Mouse (Mus musculus): Measurements from ENCODE around the gene U2af2. TPM values are rescaled to one million over a fixed set of nuclear protein-coding genes. Genes with fewer than 3 reads are reported as not detected.

The U2af2 gene
- polyA plus RNA-seq, 1 experiment from 2014 or later, result 112 TPM

DNA sequence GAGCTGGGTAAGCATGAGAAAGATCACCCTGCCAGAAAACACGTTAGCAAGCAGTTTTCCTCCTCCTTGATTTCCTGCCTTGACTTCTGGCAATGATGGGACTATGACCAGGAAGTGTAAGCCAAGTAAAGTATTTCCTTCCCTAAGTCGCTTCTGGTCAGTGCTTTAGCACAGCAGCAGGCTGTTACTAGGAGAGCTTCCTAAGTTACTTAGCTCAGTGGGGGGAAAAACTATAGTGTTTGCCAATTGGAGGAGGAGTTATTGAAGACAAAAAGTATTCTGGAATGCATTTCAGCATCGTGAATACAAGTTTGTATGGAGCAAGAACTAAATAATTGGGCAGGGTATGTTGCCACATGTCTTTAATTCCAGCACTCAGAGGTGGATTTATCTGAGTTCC is 50.8 kb downstream of the U2af2 start:
- Histone ChIP-seq H3K9ac (ENCODE audit: low read depth, low read length) (no peak overlapping the region), H3K36me3 (ENCODE audit: control insufficient read depth, insufficient read depth, low read length) (no peaks in the 10 kb centered on the region), H3K9me3 (ENCODE audit: control insufficient read depth, low read length) (no peaks in the 10 kb centered on the region), H3K4me1 (ENCODE audit: control insufficient read depth, insufficient read depth, low read length) (no peaks in the 10 kb centered on the region), H3K4me2 (ENCODE audit: low read depth, low read length) (no peak overlapping the region), H3K27me3 (replicated peaks; ENCODE audit: control insufficient read depth, insufficient read depth, low read length) (no peaks in the 10 kb centered on the region), H3K4me3 (ENCODE audit: low read length) (no peak overlapping the region), H3K27ac (ENCODE audit: low read length) (no peak overlapping the region)
- WGBS, result 39% methylated on average over 3 of the region's 3 CpGs
- no peak for ATAC-seq

DNA sequence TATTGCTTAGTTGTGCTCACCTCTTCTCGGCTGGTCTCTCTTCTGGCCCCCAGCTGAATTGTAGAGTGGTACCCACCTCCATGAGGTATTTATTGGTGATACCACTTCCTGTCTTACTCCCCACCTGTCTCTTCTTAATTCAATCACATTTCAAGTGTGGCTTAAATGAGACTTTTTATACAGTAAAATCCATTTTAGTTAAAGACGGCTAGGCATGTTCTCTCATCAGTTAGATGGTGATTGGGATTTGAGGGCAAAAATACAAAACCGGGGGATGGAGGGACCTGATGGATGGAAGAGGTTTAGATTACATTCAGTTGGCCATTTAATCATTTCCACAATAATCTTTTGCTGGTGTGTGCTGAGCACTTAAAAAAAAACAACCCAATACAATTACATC is 54.9 kb downstream of the U2af2 start, which contains the start of gene Rfpl4:
Rfpl4 (minus strand) TSS at position 101 of the 400 bp plus-strand sequence.
- no peak within 1 kb of the TSS for H3K4me3 ChIP-seq (ENCODE audit: low read length)
- H3K4me2 ChIP-seq (ENCODE audit: low read depth, low read length), result no peak within 1 kb of the TSS
- no peaks in the 10 kb centered on the region for H3K4me1 ChIP-seq (ENCODE audit: control insufficient read depth, insufficient read depth, low read length)
- H3K27ac ChIP-seq (ENCODE audit: low read length), result no peak within 1 kb of the TSS
- no peak for ATAC-seq
- 86% methylated on average over 3 of the region's 3 CpGs for WGBS
- no peaks in the 10 kb centered on the region for H3K27me3 ChIP-seq (replicated peaks; ENCODE audit: control insufficient read depth, insufficient read depth, low read length)
- no peak within 1 kb of the TSS for H3K9ac ChIP-seq (ENCODE audit: low read depth, low read length)
- no peaks in the 10 kb centered on the region for H3K36me3 ChIP-seq (ENCODE audit: control insufficient read depth, insufficient read depth, low read length)
- H3K9me3 ChIP-seq (ENCODE audit: control insufficient read depth, low read length), result no peaks in the 10 kb centered on the region

DNA sequence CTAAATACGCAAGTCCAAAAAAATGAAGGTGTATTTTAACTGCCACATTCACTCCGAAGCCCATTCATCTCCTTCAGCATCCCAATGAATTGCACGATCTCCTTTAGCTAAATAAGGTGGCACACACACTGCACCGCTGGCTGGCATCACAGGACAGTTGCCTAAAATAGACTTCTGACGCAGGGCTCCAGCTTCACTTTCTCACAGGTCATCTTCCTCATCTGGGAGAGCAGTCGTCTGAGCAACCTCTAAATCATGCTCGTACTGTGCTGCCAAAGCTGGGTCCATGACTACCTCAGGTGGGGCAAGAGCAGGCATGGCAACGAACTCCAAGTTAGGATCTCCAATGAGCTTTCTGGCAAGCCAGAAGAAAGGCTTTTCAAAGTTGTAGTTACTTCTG is 63.1 kb downstream of the U2af2 start:
- Histone ChIP-seq H3K4me3 (ENCODE audit: low read length) (no peak overlapping the region), H3K4me2 (ENCODE audit: low read depth, low read length) (no peak overlapping the region)

DNA sequence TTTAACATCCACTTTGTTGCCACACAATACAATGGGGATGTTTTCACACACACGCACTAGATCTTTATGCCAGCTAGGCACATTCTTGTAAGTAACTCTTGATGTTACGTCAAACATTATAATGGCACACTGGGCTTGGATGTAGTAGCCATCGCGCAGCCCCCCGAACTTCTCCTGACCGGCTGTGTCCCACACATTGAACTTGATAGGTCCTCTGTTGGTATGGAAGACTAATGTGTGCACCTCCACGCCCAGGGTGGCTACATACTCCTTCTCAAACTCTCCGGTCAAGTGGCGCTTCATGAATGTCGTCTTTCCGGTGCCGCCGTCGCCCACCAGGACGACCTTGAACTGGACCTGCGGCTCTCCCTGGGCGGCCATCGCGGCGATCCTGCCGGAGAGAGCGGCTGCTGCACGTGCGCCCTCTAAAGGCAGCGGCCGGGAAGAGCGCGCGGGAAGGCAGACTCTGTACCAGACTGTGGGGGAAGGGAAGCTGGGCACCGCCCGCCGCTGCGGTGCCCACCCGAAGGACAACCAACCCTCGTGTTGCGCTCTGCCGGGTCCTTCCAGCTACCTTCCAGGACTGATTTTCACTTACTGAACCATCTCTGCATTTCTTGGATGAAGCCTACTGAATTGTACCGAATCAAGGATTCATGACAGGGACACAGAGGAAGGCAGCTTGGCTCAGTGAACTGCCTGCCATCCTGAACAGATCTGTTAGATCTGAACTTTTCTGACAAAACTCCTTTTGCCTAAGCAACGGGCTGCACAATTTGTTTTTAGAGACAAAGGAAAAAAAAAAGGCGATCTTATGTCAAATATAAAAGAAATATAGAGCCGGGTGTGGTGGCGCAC is 63.8 kb downstream of the U2af2 start, which contains the start of gene Rasl2-9:
Rasl2-9 (minus strand) TSS at position 402 of the 858 bp plus-strand sequence.
- H3K27me3 ChIP-seq (replicated peaks; ENCODE audit: control insufficient read depth, insufficient read depth, low read length), result no peaks in the 10 kb centered on the region
- peak within 1 kb of the TSS; percentile 67 for H3K9ac ChIP-seq (ENCODE audit: low read depth, low read length)
- ATAC-seq, result peak; percentile 96
- no peaks in the 10 kb centered on the region for H3K9me3 ChIP-seq (ENCODE audit: control insufficient read depth, low read length)
- H3K27ac ChIP-seq (ENCODE audit: low read length), result no peak within 1 kb of the TSS
- 0 out of 2 replicates have a peak, but pooled peaks cover 3% of the 10 kb centered on the region for H3K4me1 ChIP-seq (ENCODE audit: control insufficient read depth, insufficient read depth, low read length)
- WGBS, result 18% methylated on average over 42 of the region's 42 CpGs
- peak within 1 kb of the TSS; percentile 42 for H3K4me3 ChIP-seq (ENCODE audit: low read length)
- no peaks in the 10 kb centered on the region for H3K36me3 ChIP-seq (ENCODE audit: control insufficient read depth, insufficient read depth, low read length)
- peak within 1 kb of the TSS; percentile 75 for H3K4me2 ChIP-seq (ENCODE audit: low read depth, low read length)

More for the DNA sequence above, 63.1 kb downstream of the U2af2 start:
- WGBS, result 91% methylated on average over 8 of the region's 8 CpGs
- H3K27ac ChIP-seq (ENCODE audit: low read length), result no peak overlapping the region
- H3K9ac ChIP-seq (ENCODE audit: low read depth, low read length), result no peak overlapping the region
- ATAC-seq, result no peak
- H3K9me3 ChIP-seq (ENCODE audit: control insufficient read depth, low read length), result no peaks in the 10 kb centered on the region
- H3K4me1 ChIP-seq (ENCODE audit: control insufficient read depth, insufficient read depth, low read length), result 0 out of 2 replicates have a peak, but pooled peaks cover 3% of the 10 kb centered on the region
- no peaks in the 10 kb centered on the region for H3K27me3 ChIP-seq (replicated peaks; ENCODE audit: control insufficient read depth, insufficient read depth, low read length)
- no peaks in the 10 kb centered on the region for H3K36me3 ChIP-seq (ENCODE audit: control insufficient read depth, insufficient read depth, low read length)

Small RNAs within 50 kb of the gene (microRNA-seq; reads per million reads assigned to microRNA genes)
- not detected for gene Gm26217

Other genes starting within 250 kb of the U2af2 start
- 238 and 256 TPM in 2 replicates for gene Ube2s, start 249.6 kb upstream of the U2af2 start, polyA plus RNA-seq (2015; fragmentation: Nextera tagmentation; extraction: Ambion mirVana)
- 0.12 and 0.15 TPM in 2 replicates for gene Shisa7, start 217.4 kb upstream of the U2af2 start, polyA plus RNA-seq (2015; fragmentation: Nextera tagmentation; extraction: Ambion mirVana)
- 17.8 and 22.9 TPM in 2 replicates for gene Isoc2b, start 191.9 kb upstream of the U2af2 start, polyA plus RNA-seq (2015; fragmentation: Nextera tagmentation; extraction: Ambion mirVana)
- 1.4 TPM in 2 replicates for gene Isoc2a, start 185.0 kb upstream of the U2af2 start, polyA plus RNA-seq (2015; fragmentation: Nextera tagmentation; extraction: Ambion mirVana)
- gene Gm36210, start 155.6 kb upstream of the U2af2 start, polyA plus RNA-seq (2015; fragmentation: Nextera tagmentation; extraction: Ambion mirVana), result not detected in 2 replicates
- 2.7 TPM in 2 replicates for gene Zfp628, start 146.9 kb upstream of the U2af2 start, polyA plus RNA-seq (2015; fragmentation: Nextera tagmentation; extraction: Ambion mirVana)
- gene Nat14, start 140.1 kb upstream of the U2af2 start, polyA plus RNA-seq (2015; fragmentation: Nextera tagmentation; extraction: Ambion mirVana), result 3.1 and 3.6 TPM in 2 replicates
- gene Ssc5d, start 136.4 kb upstream of the U2af2 start, polyA plus RNA-seq (2015; fragmentation: Nextera tagmentation; extraction: Ambion mirVana), result 3.6 and 3.7 TPM in 2 replicates
- 0.56 and 0.58 TPM in 2 replicates for gene Sbk2, start 97.7 kb upstream of the U2af2 start, polyA plus RNA-seq (2015; fragmentation: Nextera tagmentation; extraction: Ambion mirVana)
- gene Sbk3, start 91.0 kb upstream of the U2af2 start, polyA plus RNA-seq (2015; fragmentation: Nextera tagmentation; extraction: Ambion mirVana), result not detected in 2 replicates
- 20.3 and 21.7 TPM in 2 replicates for gene Zfp579, start 66.0 kb upstream of the U2af2 start, polyA plus RNA-seq (2015; fragmentation: Nextera tagmentation; extraction: Ambion mirVana)
- 24.3 and 27.3 TPM in 2 replicates for gene Zfp524, start 47.7 kb upstream of the U2af2 start, polyA plus RNA-seq (2015; fragmentation: Nextera tagmentation; extraction: Ambion mirVana)
- gene Fiz1, start 47.4 kb upstream of the U2af2 start, polyA plus RNA-seq (2015; fragmentation: Nextera tagmentation; extraction: Ambion mirVana), result 25.4 and 27.1 TPM in 2 replicates
- gene Gm44973, start 46.6 kb upstream of the U2af2 start, polyA plus RNA-seq (2015; fragmentation: Nextera tagmentation; extraction: Ambion mirVana), result 3.6 and 4.7 TPM in 2 replicates
- 3.5 and 4.0 TPM in 2 replicates for gene Zfp865, start 41.8 kb upstream of the U2af2 start, polyA plus RNA-seq (2015; fragmentation: Nextera tagmentation; extraction: Ambion mirVana)
- 10.1 and 13.7 TPM in 2 replicates for gene Ccdc106, start 41.6 kb upstream of the U2af2 start, polyA plus RNA-seq (2015; fragmentation: Nextera tagmentation; extraction: Ambion mirVana)
- gene 4632433K11Rik, start 28.0 kb upstream of the U2af2 start, polyA plus RNA-seq (2015; fragmentation: Nextera tagmentation; extraction: Ambion mirVana), result not detected in 2 replicates
- gene Zfp784, start 23.7 kb upstream of the U2af2 start, polyA plus RNA-seq (2015; fragmentation: Nextera tagmentation; extraction: Ambion mirVana), result 7.9 and 8.0 TPM in 2 replicates
- gene Zfp580, start 10.6 kb upstream of the U2af2 start, polyA plus RNA-seq (2015; fragmentation: Nextera tagmentation; extraction: Ambion mirVana), result 18.2 and 20.2 TPM in 2 replicates
- gene Epn1, start 18.1 kb downstream of the U2af2 start, polyA plus RNA-seq (2015; fragmentation: Nextera tagmentation; extraction: Ambion mirVana), result 75.0 and 87.4 TPM in 2 replicates
- not detected in 2 replicates for gene Rfpl4, start 54.8 kb downstream of the U2af2 start, polyA plus RNA-seq (2015; fragmentation: Nextera tagmentation; extraction: Ambion mirVana)
- 0.67 and 0.80 TPM in 2 replicates for gene Rasl2-9, start 63.8 kb downstream of the U2af2 start, polyA plus RNA-seq (2015; fragmentation: Nextera tagmentation; extraction: Ambion mirVana)
- gene Vmn1r55, start 87.5 kb downstream of the U2af2 start, polyA plus RNA-seq (2015; fragmentation: Nextera tagmentation; extraction: Ambion mirVana), result not detected in 2 replicates
- gene Vmn1r56, start 134.6 kb downstream of the U2af2 start, polyA plus RNA-seq (2015; fragmentation: Nextera tagmentation; extraction: Ambion mirVana), result not detected in 2 replicates
- not detected in 2 replicates for gene Vmn1r57, start 156.3 kb downstream of the U2af2 start, polyA plus RNA-seq (2015; fragmentation: Nextera tagmentation; extraction: Ambion mirVana)